Mouse (Mus musculus) E14TG2a.4 (cell line): ENCODE results near the gene Aco1.

Source experiments
- CTCF ChIP-seq: conservative IDR thresholded peaks from 2 replicates; pipeline ENCODE4 v1.5.1; 2014; ENCODE audit warnings: low read length
- NANOG ChIP-seq: IDR thresholded peaks from 2 replicates; pipeline ENCODE4 v1.6.1; 2014; ENCODE audit warnings: borderline replicate concordance, low read length, mixed read lengths
- POU5F1 ChIP-seq: IDR thresholded peaks from 2 replicates; pipeline ENCODE4 v1.6.1; 2014; ENCODE audit warnings: low read length, borderline replicate concordance

GRCm38 (mm10) chr4:40187956-40188355 is 45.1 kb downstream of the Aco1 start:
- TF ChIP-seq CTCF (no peak), NANOG (no peak), POU5F1 (no peak)
